Mouse (Mus musculus): ENCODE results near the gene Anln. TPM values are rescaled to one million over a fixed set of nuclear protein-coding genes. Genes with fewer than 3 reads are reported as not detected.

Anln gene
- polyA plus RNA-seq, 1 experiment from 2014 or later: 26.9 TPM

- 0 out of 2 replicates have a peak, but pooled peaks cover 7% of the 10 kb centered on the region for H3K4me1 ChIP-seq
- no peak for ATAC-seq (ENCODE audit: low FRiP score, low read depth)
- H3K4me3 ChIP-seq: no peak overlapping the region
- H3K27me3 ChIP-seq (replicated peaks): no peaks in the 10 kb centered on the region
- H3K27ac ChIP-seq: no peak overlapping the region
- 94% methylated on average over 5 of the region's 5 CpGs for WGBS
- no peak overlapping the region for H3K4me2 ChIP-seq (replicated peaks)
- H3K36me3 ChIP-seq: no peaks in the 10 kb centered on the region
- H3K9ac ChIP-seq: no peak overlapping the region
- no peaks in the 10 kb centered on the region for H3K9me3 ChIP-seq
Measured at GRCm38 (mm10) chr9:22390390-22390789, 1.4 kb upstream of the Anln start.

GRCm38 (mm10) chr9:22389736-22390245 lies 803 bp upstream of the Anln start:
- Histone ChIP-seq H3K4me3 (peak overlapping the region; percentile 75; the same call in 1 of the 2 replicates), H3K4me2 (replicated peaks) (peak overlapping the region; percentile 81), H3K27ac (no peak overlapping the region), H3K9ac (peak overlapping the region; percentile 77; the same call in 1 of the 2 replicates), H3K4me1 (0 out of 2 replicates have a peak, but pooled peaks cover 7% of the 10 kb centered on the region), H3K9me3 (no peaks in the 10 kb centered on the region), H3K36me3 (no peaks in the 10 kb centered on the region), H3K27me3 (replicated peaks) (no peaks in the 10 kb centered on the region)
- ATAC-seq (ENCODE audit: low FRiP score, low read depth): no peak
- 72% methylated on average over 6 of the region's 6 CpGs for WGBS

GRCm38 (mm10) chr9:22388401-22388980 lies 497 bp downstream of the Anln start:
- Histone ChIP-seq H3K9me3 (no peaks in the 10 kb centered on the region), H3K4me1 (0 out of 2 replicates have a peak, but pooled peaks cover 7% of the 10 kb centered on the region), H3K4me2 (replicated peaks) (peak overlapping the region; percentile 81), H3K9ac (peak overlapping the region; percentile 77), H3K27ac (peak overlapping the region; percentile 37; the same call in 1 of the 2 replicates), H3K36me3 (no peaks in the 10 kb centered on the region), H3K4me3 (peak overlapping the region; percentile 75), H3K27me3 (replicated peaks) (no peaks in the 10 kb centered on the region)
- under 1% methylated on average over 41 of the region's 41 CpGs for WGBS
- ATAC-seq (ENCODE audit: low FRiP score, low read depth): peak; percentile 88

GRCm38 (mm10) chr9:22387901-22388300 lies 1.1 kb downstream of the Anln start:
- H3K4me2 ChIP-seq (replicated peaks): peak overlapping the region; percentile 81
- peak overlapping the region; percentile 77 for H3K9ac ChIP-seq
- H3K9me3 ChIP-seq: no peaks in the 10 kb centered on the region
- WGBS: 19% methylated on average over 6 of the region's 6 CpGs
- H3K27ac ChIP-seq: no peak overlapping the region
- ATAC-seq (ENCODE audit: low FRiP score, low read depth): no peak
- H3K4me3 ChIP-seq: peak overlapping the region; percentile 75
- no peaks in the 10 kb centered on the region for H3K27me3 ChIP-seq (replicated peaks)
- H3K36me3 ChIP-seq: no peaks in the 10 kb centered on the region
- 0 out of 2 replicates have a peak, but pooled peaks cover 7% of the 10 kb centered on the region for H3K4me1 ChIP-seq

GRCm38 (mm10) chr9:22385890-22386289 lies 3.1 kb downstream of the Anln start:
- Histone ChIP-seq H3K27ac (no peak overlapping the region), H3K9me3 (no peaks in the 10 kb centered on the region), H3K36me3 (peaks cover 12% of the 10 kb centered on the region), H3K9ac (no peak overlapping the region), H3K4me2 (replicated peaks) (no peak overlapping the region), H3K27me3 (replicated peaks) (no peaks in the 10 kb centered on the region), H3K4me1 (0 out of 2 replicates have a peak, but pooled peaks cover 7% of the 10 kb centered on the region), H3K4me3 (no peak overlapping the region)
- ATAC-seq (ENCODE audit: low FRiP score, low read depth): no peak
- 78% methylated on average over 2 of the region's 2 CpGs for WGBS

GRCm38 (mm10) chr9:22376086-22376485 lies 12.9 kb downstream of the Anln start:
- Histone ChIP-seq H3K4me1 (no peaks in the 10 kb centered on the region), H3K4me2 (replicated peaks) (no peak overlapping the region), H3K9me3 (no peaks in the 10 kb centered on the region), H3K36me3 (peaks cover 73% of the 10 kb centered on the region), H3K4me3 (no peak overlapping the region), H3K9ac (no peak overlapping the region), H3K27ac (no peak overlapping the region), H3K27me3 (replicated peaks) (no peaks in the 10 kb centered on the region)
- no peak for ATAC-seq (ENCODE audit: low FRiP score, low read depth)
- WGBS: 83% methylated on average over 5 of the region's 5 CpGs

- H3K9ac ChIP-seq: no peak overlapping the region
- H3K27me3 ChIP-seq (replicated peaks): no peaks in the 10 kb centered on the region
- no peaks in the 10 kb centered on the region for H3K9me3 ChIP-seq
- H3K27ac ChIP-seq: no peak overlapping the region
- H3K4me3 ChIP-seq: no peak overlapping the region
- H3K4me1 ChIP-seq: no peaks in the 10 kb centered on the region
- H3K36me3 ChIP-seq: peaks cover 65% of the 10 kb centered on the region
- no peak overlapping the region for H3K4me2 ChIP-seq (replicated peaks)
- no peak for ATAC-seq (ENCODE audit: low FRiP score, low read depth)
- WGBS: 96% methylated on average over 4 of the region's 4 CpGs
Measured at GRCm38 (mm10) chr9:22372760-22373159, 16.2 kb downstream of the Anln start.

GRCm38 (mm10) chr9:22368030-22368429 lies 21.0 kb downstream of the Anln start:
- Histone ChIP-seq H3K4me1 (no peaks in the 10 kb centered on the region), H3K36me3 (peaks cover 59% of the 10 kb centered on the region), H3K9me3 (no peaks in the 10 kb centered on the region), H3K4me2 (replicated peaks) (no peak overlapping the region), H3K27me3 (replicated peaks) (no peaks in the 10 kb centered on the region), H3K27ac (no peak overlapping the region), H3K9ac (no peak overlapping the region), H3K4me3 (no peak overlapping the region)
- WGBS: 81% methylated on average over 6 of the region's 6 CpGs
- no peak for ATAC-seq (ENCODE audit: low FRiP score, low read depth)

GRCm38 (mm10) chr9:22366621-22367020 lies 22.4 kb downstream of the Anln start:
- ATAC-seq (ENCODE audit: low FRiP score, low read depth): no peak
- H3K9ac ChIP-seq: no peak overlapping the region
- no peak overlapping the region for H3K27ac ChIP-seq
- no peak overlapping the region for H3K4me2 ChIP-seq (replicated peaks)
- H3K36me3 ChIP-seq: peaks cover 54% of the 10 kb centered on the region
- no peaks in the 10 kb centered on the region for H3K27me3 ChIP-seq (replicated peaks)
- no peak overlapping the region for H3K4me3 ChIP-seq
- no peaks in the 10 kb centered on the region for H3K4me1 ChIP-seq
- WGBS: 97% methylated on average over 10 of the region's 10 CpGs
- H3K9me3 ChIP-seq: no peaks in the 10 kb centered on the region

- no peak overlapping the region for H3K4me2 ChIP-seq (replicated peaks)
- ATAC-seq (ENCODE audit: low FRiP score, low read depth): no peak
- H3K9me3 ChIP-seq: no peaks in the 10 kb centered on the region
- H3K4me1 ChIP-seq: no peaks in the 10 kb centered on the region
- WGBS: 98% methylated on average over 2 of the region's 2 CpGs
- H3K4me3 ChIP-seq: no peak overlapping the region
- no peaks in the 10 kb centered on the region for H3K27me3 ChIP-seq (replicated peaks)
- H3K9ac ChIP-seq: no peak overlapping the region
- H3K36me3 ChIP-seq: peaks cover 53% of the 10 kb centered on the region
- no peak overlapping the region for H3K27ac ChIP-seq
Measured at GRCm38 (mm10) chr9:22366221-22366620, 22.8 kb downstream of the Anln start.

GRCm38 (mm10) chr9:22360916-22361315 lies 28.1 kb downstream of the Anln start:
- 96% methylated on average over 6 of the region's 6 CpGs for WGBS
- peaks cover 58% of the 10 kb centered on the region for H3K36me3 ChIP-seq

GRCm38 (mm10) chr9:22355919-22356318 lies 33.1 kb downstream of the Anln start:
- 82% methylated on average over 3 of the region's 3 CpGs for WGBS
- no peak for ATAC-seq (ENCODE audit: low FRiP score, low read depth)
- H3K4me3 ChIP-seq: no peak overlapping the region
- no peaks in the 10 kb centered on the region for H3K9me3 ChIP-seq
- H3K27me3 ChIP-seq (replicated peaks): no peaks in the 10 kb centered on the region
- H3K9ac ChIP-seq: no peak overlapping the region
- peaks cover 50% of the 10 kb centered on the region for H3K36me3 ChIP-seq
- H3K4me1 ChIP-seq: no peaks in the 10 kb centered on the region
- H3K27ac ChIP-seq: no peak overlapping the region
- no peak overlapping the region for H3K4me2 ChIP-seq (replicated peaks)

More at GRCm38 (mm10) chr9:22360916-22361315, 28.1 kb downstream of the Anln start:
- Histone ChIP-seq H3K4me1 (no peaks in the 10 kb centered on the region), H3K27ac (no peak overlapping the region), H3K9ac (no peak overlapping the region), H3K4me3 (no peak overlapping the region), H3K4me2 (replicated peaks) (no peak overlapping the region), H3K9me3 (no peaks in the 10 kb centered on the region), H3K27me3 (replicated peaks) (no peaks in the 10 kb centered on the region)
- no peak for ATAC-seq (ENCODE audit: low FRiP score, low read depth)

GRCm38 (mm10) chr9:22353901-22354300 lies 35.1 kb downstream of the Anln start:
- 75% methylated on average over 5 of the region's 5 CpGs for WGBS
- Histone ChIP-seq H3K27ac (no peak overlapping the region), H3K27me3 (replicated peaks) (no peaks in the 10 kb centered on the region), H3K9me3 (no peaks in the 10 kb centered on the region), H3K9ac (no peak overlapping the region), H3K36me3 (peaks cover 36% of the 10 kb centered on the region), H3K4me1 (no peaks in the 10 kb centered on the region), H3K4me3 (no peak overlapping the region), H3K4me2 (replicated peaks) (no peak overlapping the region)
- ATAC-seq (ENCODE audit: low FRiP score, low read depth): no peak

Data from neural tube, embryonic 12.5 days (tissue).